Mouse (Mus musculus) left cerebral cortex, adult 11 months (tissue): ENCODE results near the gene Dhrs1.

ENCODE experiments used
- DNase-seq: peaks from one replicate; pipeline ENCODE4 v3.0.0; 2022; ENCODE audit warnings: low spot score

The Dhrs1 gene

GRCm38 (mm10) chr14:55745180-55745860 lies at the start of gene Dhrs1, which contains the start of gene Nop9:
Dhrs1 (minus strand) TSS chr14:55745690.
Nop9 (plus strand) TSS chr14:55745693.
- peak; percentile 74 for DNase-seq

- DNase-seq, result no peak
Measured at GRCm38 (mm10) chr14:55793946-55794345, 48.5 kb upstream of the Dhrs1 start.

- no peak for DNase-seq
Measured at GRCm38 (mm10) chr14:55793461-55793860, 48.0 kb upstream of the Dhrs1 start.

GRCm38 (mm10) chr14:55788256-55789050 lies 43.0 kb upstream of the Dhrs1 start, which contains the start of gene Ripk3:
Ripk3 (minus strand) TSS chr14:55788865.
- DNase-seq, result no peak

GRCm38 (mm10) chr14:55787731-55788130 lies 42.2 kb upstream of the Dhrs1 start:
- DNase-seq, result no peak

GRCm38 (mm10) chr14:55785195-55785594 lies 39.7 kb upstream of the Dhrs1 start:
- DNase-seq, result no peak

GRCm38 (mm10) chr14:55783958-55784235 lies 38.4 kb upstream of the Dhrs1 start, which contains the start of gene Adcy4:
Adcy4 (minus strand) TSS chr14:55784095.
- no peak for DNase-seq

- DNase-seq, result no peak
Measured at GRCm38 (mm10) chr14:55783171-55783957, 37.9 kb upstream of the Dhrs1 start.

- DNase-seq, result no peak
Measured at GRCm38 (mm10) chr14:55782361-55782960, 37.0 kb upstream of the Dhrs1 start.

GRCm38 (mm10) chr14:55781310-55781709 lies 35.8 kb upstream of the Dhrs1 start:
- no peak for DNase-seq

GRCm38 (mm10) chr14:55780736-55781135 lies 35.2 kb upstream of the Dhrs1 start:
- DNase-seq, result no peak

- no peak for DNase-seq
Measured at GRCm38 (mm10) chr14:55779656-55780055, 34.2 kb upstream of the Dhrs1 start.

- DNase-seq, result no peak
Measured at GRCm38 (mm10) chr14:55778686-55779085, 33.2 kb upstream of the Dhrs1 start.

- DNase-seq, result no peak
Measured at GRCm38 (mm10) chr14:55777806-55778205, 32.3 kb upstream of the Dhrs1 start.

GRCm38 (mm10) chr14:55777176-55777575 lies 31.7 kb upstream of the Dhrs1 start:
- no peak for DNase-seq

- DNase-seq, result no peak
Measured at GRCm38 (mm10) chr14:55776711-55777110, 31.2 kb upstream of the Dhrs1 start.

GRCm38 (mm10) chr14:55769087-55769703 lies 23.7 kb upstream of the Dhrs1 start:
- DNase-seq, result no peak

GRCm38 (mm10) chr14:55768555-55768954 lies 23.1 kb upstream of the Dhrs1 start:
- no peak for DNase-seq

- no peak for DNase-seq
Measured at GRCm38 (mm10) chr14:55767519-55768414, 22.3 kb upstream of the Dhrs1 start.

GRCm38 (mm10) chr14:55765696-55766095 lies 20.2 kb upstream of the Dhrs1 start, which contains the start of gene Ltb4r1:
Ltb4r1 (plus strand) TSS chr14:55765962.
- DNase-seq, result no peak

GRCm38 (mm10) chr14:55763166-55763565 lies 17.7 kb upstream of the Dhrs1 start:
- DNase-seq, result no peak
